Mouse (Mus musculus): Measurements from ENCODE around the gene Gls. TPM values are rescaled to one million over a fixed set of nuclear protein-coding genes. Genes with fewer than 3 reads are reported as not detected.

Gene Gls
- polyA plus RNA-seq, 1 experiment from 2014 or later = 14.7 TPM

- H3K27ac ChIP-seq (replicated peaks) = peak overlapping the region; percentile 95
- peaks cover 28% of the 10 kb centered on the region for H3K4me1 ChIP-seq
- peak overlapping the region; percentile 85 for H3K4me3 ChIP-seq
- H3K27me3 ChIP-seq (replicated peaks) = no peaks in the 10 kb centered on the region
- H3K4me2 ChIP-seq = peak overlapping the region; percentile 68
- H3K36me3 ChIP-seq = no peaks in the 10 kb centered on the region
- no peaks in the 10 kb centered on the region for H3K9me3 ChIP-seq
- WGBS = under 1% methylated on average over 57 of the region's 57 CpGs
- H3K9ac ChIP-seq = peak overlapping the region; percentile 99
- peak; percentile 45; the same call in 1 of the 2 replicates for ATAC-seq (ENCODE audit: extremely low read depth, insufficient number of reproducible peaks, low FRiP score, low TSS enrichment)
Measured at GRCm38 (mm10) chr1:52232766-52233140, 279 bp downstream of the Gls start.

GRCm38 (mm10) chr1:52231939-52232765 is 880 bp downstream of the Gls start:
- H3K27ac ChIP-seq (replicated peaks) = peak overlapping the region; percentile 95
- no peaks in the 10 kb centered on the region for H3K36me3 ChIP-seq
- under 1% methylated on average over 62 of the region's 69 CpGs for WGBS
- H3K9ac ChIP-seq = peak overlapping the region; percentile 99
- H3K4me2 ChIP-seq = peak overlapping the region; percentile 68
- no peaks in the 10 kb centered on the region for H3K9me3 ChIP-seq
- peak overlapping the region; percentile 85 for H3K4me3 ChIP-seq
- H3K27me3 ChIP-seq (replicated peaks) = no peaks in the 10 kb centered on the region
- ATAC-seq (ENCODE audit: extremely low read depth, insufficient number of reproducible peaks, low FRiP score, low TSS enrichment) = peak; percentile 23; the same call in 1 of the 2 replicates
- H3K4me1 ChIP-seq = peaks cover 28% of the 10 kb centered on the region

- H3K4me2 ChIP-seq = peak overlapping the region; percentile 68
- no peak for ATAC-seq (ENCODE audit: extremely low read depth, insufficient number of reproducible peaks, low FRiP score, low TSS enrichment)
- H3K4me1 ChIP-seq = peaks cover 34% of the 10 kb centered on the region
- no peak overlapping the region for H3K9ac ChIP-seq
- no peak overlapping the region for H3K27ac ChIP-seq (replicated peaks)
- H3K27me3 ChIP-seq (replicated peaks) = no peaks in the 10 kb centered on the region
- no peaks in the 10 kb centered on the region for H3K36me3 ChIP-seq
- no peaks in the 10 kb centered on the region for H3K9me3 ChIP-seq
- H3K4me3 ChIP-seq = peak overlapping the region; percentile 85
- 46% methylated on average over 1 of the region's 1 CpGs for WGBS
Measured at GRCm38 (mm10) chr1:52230404-52230803, 2.6 kb downstream of the Gls start.

GRCm38 (mm10) chr1:52228178-52228577 is 4.9 kb downstream of the Gls start:
- Histone ChIP-seq H3K27ac (replicated peaks) (no peak overlapping the region), H3K27me3 (replicated peaks) (no peaks in the 10 kb centered on the region), H3K4me2 (no peak overlapping the region), H3K9me3 (no peaks in the 10 kb centered on the region), H3K4me3 (no peak overlapping the region), H3K9ac (no peak overlapping the region), H3K4me1 (peaks cover 40% of the 10 kb centered on the region), H3K36me3 (no peaks in the 10 kb centered on the region)
- 80% methylated on average over 6 of the region's 6 CpGs for WGBS
- no peak for ATAC-seq (ENCODE audit: extremely low read depth, insufficient number of reproducible peaks, low FRiP score, low TSS enrichment)

- H3K9ac ChIP-seq = no peak overlapping the region
- ATAC-seq (ENCODE audit: extremely low read depth, insufficient number of reproducible peaks, low FRiP score, low TSS enrichment) = no peak
Measured at GRCm38 (mm10) chr1:52226416-52226815, 6.6 kb downstream of the Gls start.

GRCm38 (mm10) chr1:52216766-52217165 is 16.3 kb downstream of the Gls start:
- no peak overlapping the region for H3K27ac ChIP-seq (replicated peaks)
- H3K9ac ChIP-seq = no peak overlapping the region
- no peak overlapping the region for H3K4me3 ChIP-seq
- no peak overlapping the region for H3K4me2 ChIP-seq
- peaks cover 31% of the 10 kb centered on the region for H3K36me3 ChIP-seq
- no peaks in the 10 kb centered on the region for H3K27me3 ChIP-seq (replicated peaks)
- 0 out of 2 replicates have a peak, but pooled peaks cover 2% of the 10 kb centered on the region for H3K4me1 ChIP-seq
- H3K9me3 ChIP-seq = peaks cover 3% of the 10 kb centered on the region; the same call in 1 of the 2 replicates
- no peak for ATAC-seq (ENCODE audit: extremely low read depth, insufficient number of reproducible peaks, low FRiP score, low TSS enrichment)

More at GRCm38 (mm10) chr1:52226416-52226815, 6.6 kb downstream of the Gls start:
- no peak overlapping the region for H3K4me2 ChIP-seq
- H3K36me3 ChIP-seq = no peaks in the 10 kb centered on the region
- no peak overlapping the region for H3K27ac ChIP-seq (replicated peaks)
- no peaks in the 10 kb centered on the region for H3K27me3 ChIP-seq (replicated peaks)
- H3K4me3 ChIP-seq = no peak overlapping the region
- no peaks in the 10 kb centered on the region for H3K9me3 ChIP-seq
- H3K4me1 ChIP-seq = peaks cover 37% of the 10 kb centered on the region

GRCm38 (mm10) chr1:52182992-52183391 is 50.0 kb downstream of the Gls start:
- H3K9me3 ChIP-seq = no peaks in the 10 kb centered on the region
- 0 out of 2 replicates have a peak overlapping the region, but pooled peaks have one; percentile 24 for H3K27ac ChIP-seq (replicated peaks)
- H3K4me3 ChIP-seq = no peak overlapping the region
- whole genome bisulfite sequencing = 87% methylated on average over 2 of the region's 2 CpGs
- no peaks in the 10 kb centered on the region for H3K27me3 ChIP-seq (replicated peaks)
- no peak overlapping the region for H3K4me2 ChIP-seq
- H3K36me3 ChIP-seq = peaks cover 9% of the 10 kb centered on the region
- no peak for ATAC-seq (ENCODE audit: extremely low read depth, insufficient number of reproducible peaks, low FRiP score, low TSS enrichment)
- H3K9ac ChIP-seq = no peak overlapping the region
- peaks cover 10% of the 10 kb centered on the region for H3K4me1 ChIP-seq

GRCm38 (mm10) chr1:52181994-52182393 is 51.0 kb downstream of the Gls start:
- no peak overlapping the region for H3K4me2 ChIP-seq
- 0 out of 2 replicates have a peak, but pooled peaks cover 4% of the 10 kb centered on the region for H3K36me3 ChIP-seq
- no peak overlapping the region for H3K4me3 ChIP-seq
- no peaks in the 10 kb centered on the region for H3K27me3 ChIP-seq (replicated peaks)
- H3K27ac ChIP-seq (replicated peaks) = no peak overlapping the region
- ATAC-seq (ENCODE audit: extremely low read depth, insufficient number of reproducible peaks, low FRiP score, low TSS enrichment) = no peak
- no peaks in the 10 kb centered on the region for H3K9me3 ChIP-seq
- H3K9ac ChIP-seq = no peak overlapping the region
- H3K4me1 ChIP-seq = peaks cover 12% of the 10 kb centered on the region

- no peak for ATAC-seq (ENCODE audit: extremely low read depth, insufficient number of reproducible peaks, low FRiP score, low TSS enrichment)
- Histone ChIP-seq H3K27ac (replicated peaks) (no peak overlapping the region), H3K27me3 (replicated peaks) (no peaks in the 10 kb centered on the region), H3K4me2 (no peak overlapping the region), H3K36me3 (0 out of 2 replicates have a peak, but pooled peaks cover 4% of the 10 kb centered on the region), H3K9me3 (no peaks in the 10 kb centered on the region), H3K4me3 (no peak overlapping the region), H3K4me1 (peaks cover 24% of the 10 kb centered on the region), H3K9ac (no peak overlapping the region)
- 92% methylated on average over 9 of the region's 9 CpGs for WGBS
Measured at GRCm38 (mm10) chr1:52179939-52180568, 53.0 kb downstream of the Gls start.

GRCm38 (mm10) chr1:52176999-52177398 is 56.0 kb downstream of the Gls start:
- Histone ChIP-seq H3K4me3 (no peak overlapping the region), H3K4me1 (peaks cover 18% of the 10 kb centered on the region), H3K36me3 (0 out of 2 replicates have a peak, but pooled peaks cover 2% of the 10 kb centered on the region), H3K4me2 (no peak overlapping the region), H3K27ac (replicated peaks) (no peak overlapping the region), H3K9ac (no peak overlapping the region), H3K27me3 (replicated peaks) (no peaks in the 10 kb centered on the region), H3K9me3 (no peaks in the 10 kb centered on the region)
- 78% methylated on average over 2 of the region's 2 CpGs for WGBS
- no peak for ATAC-seq (ENCODE audit: extremely low read depth, insufficient number of reproducible peaks, low FRiP score, low TSS enrichment)

- WGBS = 47% methylated on average over 3 of the region's 3 CpGs
- Histone ChIP-seq H3K4me3 (no peak overlapping the region), H3K27ac (replicated peaks) (no peak overlapping the region), H3K27me3 (replicated peaks) (no peaks in the 10 kb centered on the region), H3K4me2 (no peak overlapping the region), H3K9ac (no peak overlapping the region), H3K36me3 (0 out of 2 replicates have a peak, but pooled peaks cover 2% of the 10 kb centered on the region), H3K4me1 (peaks cover 26% of the 10 kb centered on the region), H3K9me3 (no peaks in the 10 kb centered on the region)
- ATAC-seq (ENCODE audit: extremely low read depth, insufficient number of reproducible peaks, low FRiP score, low TSS enrichment) = no peak
Measured at GRCm38 (mm10) chr1:52175983-52176382, 57.0 kb downstream of the Gls start.
